Mouse (Mus musculus) heart, postnatal 25 days (tissue): ENCODE results near the gene Ier5. TPM values are rescaled to one million over a fixed set of nuclear protein-coding genes. Genes with fewer than 3 reads are reported as not detected.
A peak's percentile ranks its signal among the peaks of the same experiment; 100 is the strongest.

Source experiments
- DNase-seq: peaks from one replicate; pipeline ENCODE4 v3.0.0; 2022; ENCODE audit warnings: low spot score
- intact Hi-C: fragments of 180-260 bp; cut with DNase I; formaldehyde crosslinking; loops from one replicate; pipeline ENCODE4 v1.15.1; 2025
- total RNA-seq, 2 experiments: library from RNA; stranded (reverse); gene quantifications; 2 replicates each; pipeline ENCODE4 v1.2.3; 2021

Gene Ier5
- total RNA-seq, 2 experiments from 2014 or later: 12.7 to 16.5 TPM

DNA sequence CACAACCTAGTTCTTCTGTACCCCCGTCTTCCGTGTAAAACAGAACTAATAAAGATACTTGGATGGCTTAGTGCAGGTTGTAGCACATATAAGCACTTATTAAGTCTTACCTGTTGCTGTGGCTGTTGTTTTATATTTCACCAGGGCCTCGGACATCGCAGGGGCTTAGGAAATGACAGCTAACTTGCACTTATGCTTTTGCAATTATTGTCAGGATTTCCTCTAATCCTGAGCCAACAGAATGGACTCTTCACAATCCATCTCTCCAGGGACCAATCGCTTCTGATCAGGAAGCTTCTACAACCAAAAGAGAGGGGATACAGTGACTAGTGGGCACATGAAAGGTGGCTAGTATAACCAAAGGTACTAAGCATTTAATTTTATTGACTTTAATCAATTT, 4.6 kb upstream of the Ier5 start:
- DNase-seq: no peak
- intact Hi-C loops: no loop called here

DNA sequence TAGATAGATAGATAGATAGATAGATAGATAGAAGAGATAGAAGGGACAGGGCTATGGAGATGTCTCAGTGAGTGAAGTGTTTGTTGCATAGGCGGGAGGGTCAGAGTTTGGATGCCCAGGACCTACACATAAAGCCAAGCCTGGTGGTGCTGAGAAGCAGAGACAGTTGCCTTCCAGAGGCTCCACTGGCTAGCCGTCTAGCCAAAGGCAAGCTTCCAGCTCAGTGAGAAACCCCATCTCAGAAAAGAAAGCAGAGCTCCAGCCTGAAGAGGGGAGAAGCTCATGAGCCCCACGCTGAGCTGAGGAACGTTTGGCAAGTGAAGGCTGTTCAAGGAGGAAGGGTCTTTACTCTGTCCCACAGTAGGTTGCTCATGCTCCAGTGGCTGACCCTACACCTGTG, 3.2 kb upstream of the Ier5 start:
- intact Hi-C loops: no loop called here
- no peak for DNase-seq

DNA sequence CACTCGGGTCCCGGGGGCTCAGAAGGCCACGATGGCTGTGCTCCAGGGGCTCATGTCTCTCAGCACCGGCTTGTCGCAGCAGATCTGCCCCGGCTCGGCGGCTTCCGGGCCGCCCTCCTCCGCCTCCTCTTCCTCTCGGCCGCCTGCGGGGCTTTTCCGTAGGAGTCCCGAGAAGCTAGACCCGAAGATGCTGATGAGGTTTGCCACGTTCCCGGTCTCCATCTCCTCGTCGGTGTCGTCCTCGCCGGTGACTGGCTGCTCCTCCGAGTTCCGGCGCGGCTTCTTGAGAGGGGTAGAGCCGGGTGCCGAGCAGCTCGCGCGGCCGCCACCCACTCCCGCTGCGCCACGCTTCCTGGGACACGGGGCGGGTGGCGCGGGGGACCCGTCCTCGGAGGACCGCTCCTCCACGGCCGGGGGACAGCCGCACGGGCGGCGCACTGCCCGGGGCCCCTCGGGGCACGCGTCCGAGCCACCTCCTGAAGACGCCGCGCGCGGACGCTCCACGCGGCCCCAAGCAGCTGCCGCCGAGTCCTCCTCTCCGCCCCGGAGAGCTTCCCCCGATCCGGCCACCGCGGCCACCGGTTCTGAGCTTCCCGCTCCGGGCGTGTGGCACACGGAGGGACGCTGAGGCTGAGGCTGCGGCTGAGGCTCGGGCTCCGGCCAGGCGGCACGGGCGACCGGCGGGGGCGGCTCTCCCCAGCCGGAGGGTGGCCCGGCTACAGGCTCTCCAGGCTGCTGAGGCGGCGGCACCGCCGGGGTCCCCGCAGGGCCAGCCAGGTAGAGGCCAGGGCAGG, 753 bp downstream of the Ier5 start:
- peak; percentile 44 for DNase-seq
- intact Hi-C loops: loop anchor here (1.0 to 5.0 kb wide), 4 partner anchors 14 to 59 kb away; partner anchors contain the start of gene Stx6

DNA sequence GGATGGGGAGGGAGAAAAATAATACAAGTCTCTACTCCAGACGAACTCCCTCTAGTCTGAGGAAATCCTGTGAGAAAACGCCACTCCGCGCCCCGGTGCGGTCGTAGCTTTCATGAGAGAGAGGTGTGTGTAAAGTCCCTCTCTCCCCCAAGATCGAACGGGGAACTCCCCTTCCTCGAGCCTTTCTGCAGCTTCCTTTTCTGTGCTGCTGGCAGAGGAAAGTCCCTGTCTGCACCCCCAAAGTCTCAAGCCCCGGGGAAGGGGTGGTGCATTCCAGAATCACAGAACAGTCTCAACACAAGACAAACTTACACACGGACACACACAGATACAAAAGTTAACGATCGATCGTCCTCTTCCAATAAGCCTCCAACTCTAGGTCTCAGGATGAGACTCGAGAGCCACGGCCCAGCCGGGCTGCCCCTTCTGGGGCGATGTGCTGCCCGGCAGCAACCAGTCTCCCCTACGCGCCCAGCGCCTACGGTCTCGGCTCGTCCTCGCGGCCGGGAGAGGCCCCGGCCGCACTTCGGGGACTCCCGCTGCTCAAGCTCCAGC, 1.4 kb downstream of the Ier5 start:
- no peak for DNase-seq
- intact Hi-C loops: loop anchor here (1.0 to 5.0 kb wide), 4 partner anchors 13 to 59 kb away; partner anchors contain the start of gene Stx6

DNA sequence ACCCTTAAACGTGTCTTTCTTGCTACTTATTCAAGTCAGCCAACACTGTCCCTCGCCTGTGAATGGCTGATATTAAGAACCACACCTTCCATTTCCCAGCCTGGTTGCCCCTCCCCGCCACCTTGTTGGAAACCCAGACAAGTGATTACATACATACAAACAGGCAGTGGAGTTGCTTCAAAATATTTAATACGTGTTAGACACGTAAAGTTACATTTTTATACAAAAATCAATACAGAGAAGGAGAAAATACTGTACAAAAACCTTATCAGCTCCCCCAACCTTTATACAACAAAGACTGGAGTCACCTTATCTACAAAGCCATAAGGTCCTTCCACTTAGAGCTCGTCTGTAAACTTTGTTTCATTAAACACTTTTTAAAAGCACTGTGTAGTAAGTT, 2.1 kb downstream of the Ier5 start:
- no peak for DNase-seq
- intact Hi-C loops: loop anchor here (5.0 kb wide), 1 partner anchor 60 kb away; the partner anchor contains the start of gene Stx6

DNA sequence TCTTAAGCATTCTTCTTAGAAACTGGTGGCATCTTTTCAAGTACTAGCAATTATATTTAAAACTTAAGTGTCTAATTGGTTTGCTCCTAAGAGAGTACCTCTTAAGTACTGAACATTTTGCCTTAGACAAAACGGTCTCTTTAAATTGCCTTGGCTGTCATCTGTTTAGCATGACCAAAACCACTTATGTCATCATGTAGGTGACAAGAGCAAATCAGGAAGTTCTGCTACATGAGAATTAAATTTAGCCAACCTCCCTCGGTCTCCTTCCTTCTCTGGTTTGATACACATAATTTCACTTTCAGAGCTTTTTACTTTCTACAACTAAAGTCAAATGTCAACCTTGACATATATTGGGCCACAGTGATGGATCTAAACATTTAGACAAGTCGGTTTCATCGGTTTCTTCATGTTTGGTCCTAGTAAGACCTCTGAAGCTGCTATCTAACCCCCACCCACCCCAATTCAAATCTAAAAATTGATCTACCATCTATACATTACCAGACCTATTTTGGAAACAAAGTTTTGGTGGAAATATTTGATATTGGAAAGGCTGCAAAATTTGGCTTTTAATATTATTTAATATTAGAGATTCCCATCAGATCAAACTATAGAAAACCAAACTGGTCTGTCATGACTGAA, 2.7 kb downstream of the Ier5 start:
- no peak for DNase-seq
- intact Hi-C loops: loop anchor here (5.0 kb wide), 1 partner anchor 61 kb away; the partner anchor contains the start of gene Stx6

DNA sequence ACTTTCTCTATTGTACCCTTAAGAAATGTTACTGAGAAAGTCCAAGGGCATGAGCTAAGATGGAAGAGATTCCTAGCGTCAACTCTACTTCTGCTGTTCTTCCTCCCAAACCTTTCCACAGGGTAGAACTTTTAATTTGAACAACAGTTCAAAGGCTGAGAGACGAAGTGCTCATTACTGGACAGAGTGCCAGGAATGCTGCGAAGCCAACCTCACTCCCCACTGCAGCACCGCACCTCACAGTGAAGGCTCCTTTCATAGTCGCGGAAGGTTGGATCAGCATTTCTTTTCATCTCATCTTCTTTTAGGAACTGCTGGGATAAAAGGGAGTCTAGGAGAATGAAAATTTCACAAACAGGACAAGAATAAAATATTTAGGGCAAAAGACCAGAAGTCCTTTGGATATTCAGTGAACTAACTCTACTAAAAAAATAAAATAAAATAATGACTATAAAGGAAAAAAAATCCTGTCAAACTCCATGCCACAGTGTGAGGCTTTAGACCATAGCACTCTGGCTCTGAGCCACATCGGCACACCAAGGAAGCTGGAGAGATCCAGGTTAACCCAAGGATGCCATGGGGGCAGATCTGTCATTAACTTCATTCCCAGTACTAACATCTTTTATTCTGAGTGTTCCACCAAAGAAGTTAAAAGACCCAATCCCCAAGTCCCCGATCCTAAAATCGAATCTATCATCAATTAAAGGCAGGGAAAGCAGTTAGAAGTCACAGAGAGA, 5.3 kb downstream of the Ier5 start:
- intact Hi-C loops: no loop called here
- no peak for DNase-seq

DNA sequence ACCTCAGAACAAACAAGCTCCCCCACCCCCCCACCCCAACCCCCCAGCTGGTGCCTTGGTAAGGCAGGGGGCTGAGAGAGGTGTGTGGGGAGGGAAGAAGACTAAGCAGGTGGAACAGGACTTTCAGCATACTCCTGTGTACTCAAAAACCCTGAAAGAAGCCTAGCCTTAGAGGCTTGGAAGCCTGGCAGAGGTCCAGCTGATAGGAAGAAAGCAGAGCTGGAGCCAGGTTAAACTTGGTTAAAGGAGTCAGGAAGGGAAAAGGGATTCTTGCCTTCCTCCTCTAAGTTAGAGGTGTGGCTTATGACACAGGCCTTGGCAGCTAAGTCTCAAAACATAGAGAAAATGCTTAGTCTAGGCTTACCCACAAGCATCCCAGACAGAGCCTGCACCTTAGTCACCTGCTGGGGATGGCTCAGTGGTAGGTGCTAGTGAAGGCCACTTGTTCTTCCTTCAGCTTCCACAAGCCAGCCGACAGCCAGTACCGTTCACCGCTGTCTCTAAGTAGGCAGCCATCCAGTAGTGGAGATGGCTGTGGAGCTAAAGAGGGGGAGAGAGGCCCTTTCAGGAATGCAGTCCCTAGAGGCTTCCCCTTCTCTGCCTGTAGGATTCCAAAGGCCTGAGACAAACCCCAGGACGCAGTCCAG, 6.2 kb downstream of the Ier5 start:
- no peak for DNase-seq
- intact Hi-C loops: no loop called here

DNA sequence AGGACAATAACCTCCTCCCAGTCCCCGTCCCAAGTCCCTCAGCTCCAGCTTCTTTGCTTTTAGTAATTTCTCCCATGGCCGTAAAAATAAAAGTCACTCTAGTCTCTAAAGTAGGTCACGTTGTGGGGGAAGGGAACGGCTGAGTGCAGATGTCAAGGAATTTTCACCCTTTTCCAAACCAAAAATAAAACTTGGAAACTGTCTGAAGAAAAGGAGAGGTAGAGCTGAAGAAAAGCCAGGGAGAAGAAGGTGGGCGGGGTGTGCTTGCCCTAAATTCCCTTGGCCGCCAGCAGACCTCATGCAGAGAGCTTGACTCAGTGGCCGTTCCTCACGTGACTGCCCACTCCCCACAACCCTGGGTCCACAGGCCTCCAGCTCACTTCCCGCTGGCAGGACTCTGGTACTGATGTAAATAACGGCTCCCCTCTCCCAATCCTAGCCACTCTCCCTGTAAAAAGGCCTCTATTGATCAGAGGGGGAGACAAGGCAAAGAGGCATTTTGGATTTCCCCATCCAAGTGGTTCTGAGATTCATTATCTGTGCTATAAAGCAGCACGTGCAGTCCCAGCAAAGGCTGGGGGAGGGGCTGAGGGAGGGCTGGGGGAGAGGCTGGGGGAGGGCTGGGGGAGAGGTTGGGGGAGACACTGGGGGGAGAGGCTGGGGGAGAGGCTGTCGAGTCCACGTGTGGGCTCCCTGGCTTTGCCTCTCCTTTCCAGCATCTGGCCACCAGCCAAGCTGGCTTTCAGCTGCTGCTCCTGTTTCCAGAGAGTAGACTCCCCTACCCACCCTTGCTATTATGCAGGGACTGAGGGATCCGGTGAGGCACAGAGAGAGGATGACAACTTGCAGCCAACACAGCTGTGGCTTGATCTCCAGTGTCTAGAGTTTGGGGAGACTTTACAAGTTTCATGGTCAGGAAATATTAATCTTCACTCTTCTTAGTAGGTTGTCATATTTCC, 7.3 kb downstream of the Ier5 start:
- DNase-seq: no peak
- intact Hi-C loops: no loop called here

DNA sequence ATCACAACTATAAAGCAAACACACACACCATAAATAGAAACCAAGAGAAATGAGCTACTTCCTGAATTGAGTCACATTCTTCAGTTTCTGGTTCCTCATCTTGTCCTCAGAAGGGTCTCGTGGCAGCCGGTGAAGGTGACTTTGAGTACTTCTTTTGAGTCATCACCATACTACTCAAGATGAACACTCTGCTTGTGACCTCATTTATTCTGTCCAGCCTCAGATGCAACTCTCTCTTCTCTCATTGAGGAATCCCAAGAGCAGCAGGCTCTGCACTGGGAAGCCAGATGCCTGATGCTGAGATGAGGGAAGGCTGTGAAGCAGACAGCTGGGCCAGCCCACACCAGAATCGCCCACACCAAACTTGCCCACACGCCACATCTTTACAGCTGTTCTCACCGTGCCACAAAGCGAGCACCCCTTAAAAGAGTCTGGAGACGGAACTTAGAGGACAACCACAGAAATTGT, 8.0 kb downstream of the Ier5 start:
- intact Hi-C loops: no loop called here
- DNase-seq: no peak

DNA sequence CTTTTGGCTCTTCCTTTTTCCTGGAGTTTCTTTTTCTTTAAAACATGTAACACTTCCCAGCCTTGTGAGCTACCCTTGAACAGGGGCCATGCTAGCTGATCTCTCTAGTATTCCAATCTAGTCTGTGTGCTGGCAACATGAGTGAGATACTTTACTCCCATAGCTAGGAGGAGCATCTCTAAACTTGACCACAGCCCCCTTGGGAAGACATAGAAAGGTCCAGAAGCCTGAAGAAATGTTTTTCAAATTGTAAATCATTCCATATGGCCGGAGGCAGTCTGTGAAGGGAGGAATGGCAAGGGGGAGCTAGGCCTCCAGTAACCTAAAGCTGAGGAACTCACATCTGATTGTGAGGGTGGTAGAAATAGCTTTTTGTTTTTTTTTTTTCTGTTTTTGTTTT, 8.7 kb downstream of the Ier5 start:
- no peak for DNase-seq
- intact Hi-C loops: no loop called here

DNA sequence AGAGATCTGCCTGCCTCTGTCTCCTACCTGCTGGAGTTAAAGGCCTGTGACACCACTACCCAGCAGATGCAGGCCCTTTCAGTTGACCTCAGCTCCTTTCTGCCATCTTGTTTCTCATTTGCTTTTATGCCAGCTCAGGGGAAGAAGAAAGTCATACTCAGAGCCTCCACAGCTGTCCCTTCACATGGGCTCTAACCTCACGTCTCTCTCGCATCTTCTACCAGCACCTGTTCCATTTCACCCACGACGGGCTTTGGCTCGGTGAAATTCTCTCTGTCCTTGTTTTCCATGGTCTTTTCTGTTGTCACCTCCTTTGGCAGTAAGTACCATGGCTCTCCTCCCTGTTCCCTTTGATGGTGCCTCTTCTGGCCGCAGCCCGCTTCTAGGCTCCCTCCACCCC, 9.1 kb downstream of the Ier5 start:
- no peak for DNase-seq
- intact Hi-C loops: no loop called here

DNA sequence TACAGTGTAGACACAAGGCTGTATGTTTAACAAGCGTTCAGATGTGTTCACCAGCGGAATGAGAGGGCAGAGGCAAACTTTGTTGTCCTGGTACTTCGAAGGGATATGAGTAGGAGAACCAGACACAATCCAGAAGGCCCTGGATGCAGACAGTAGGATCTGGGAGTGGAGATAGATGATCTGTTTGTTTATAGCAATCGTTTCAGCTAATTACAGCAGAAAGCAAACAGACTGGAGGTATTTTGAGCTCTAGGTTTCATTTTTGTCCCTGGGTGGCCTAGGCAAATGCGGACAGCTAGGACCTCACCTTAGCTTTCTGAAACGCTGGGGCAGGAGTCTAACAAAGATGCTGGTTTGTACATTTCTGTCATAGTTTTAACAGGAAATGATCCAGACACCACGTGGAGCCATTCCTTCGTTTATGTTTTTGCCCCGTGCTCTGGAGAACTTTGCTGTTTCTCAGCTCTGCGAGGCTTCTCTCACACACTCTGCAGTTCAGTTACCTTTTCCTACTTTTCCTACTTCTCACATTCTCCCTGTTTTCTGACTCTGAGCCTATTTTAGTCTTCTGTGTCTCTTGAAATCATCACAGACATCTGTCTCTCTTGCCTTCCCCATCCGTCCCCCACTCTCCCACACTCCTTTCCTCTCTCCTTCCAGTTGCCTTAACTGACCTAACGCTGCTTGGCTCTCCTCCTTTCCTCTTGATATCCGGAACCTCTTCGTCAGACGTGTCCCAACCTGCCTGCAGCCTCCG, 10.4 kb downstream of the Ier5 start:
- no peak for DNase-seq
- intact Hi-C loops: no loop called here

DNA sequence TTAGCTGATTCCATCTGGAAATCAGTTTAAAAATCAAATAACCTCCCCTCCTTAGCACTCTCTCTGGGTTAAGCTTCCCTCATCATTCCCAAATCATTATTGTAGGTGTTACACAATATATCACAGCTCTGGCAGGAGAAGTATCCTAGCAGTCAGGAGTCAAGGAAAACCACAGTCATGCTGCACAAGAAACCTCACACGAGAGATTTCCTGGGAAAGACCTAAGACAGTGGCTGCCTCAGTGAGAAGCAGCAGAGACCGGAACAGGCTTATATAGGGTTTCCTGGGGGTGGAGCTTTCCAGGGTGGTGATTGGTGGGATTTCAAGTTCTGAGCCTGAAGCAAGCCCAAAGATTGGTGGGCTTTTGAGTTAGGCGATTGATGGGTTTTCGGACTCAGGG, 11.4 kb downstream of the Ier5 start:
- DNase-seq: no peak
- intact Hi-C loops: no loop called here

DNA sequence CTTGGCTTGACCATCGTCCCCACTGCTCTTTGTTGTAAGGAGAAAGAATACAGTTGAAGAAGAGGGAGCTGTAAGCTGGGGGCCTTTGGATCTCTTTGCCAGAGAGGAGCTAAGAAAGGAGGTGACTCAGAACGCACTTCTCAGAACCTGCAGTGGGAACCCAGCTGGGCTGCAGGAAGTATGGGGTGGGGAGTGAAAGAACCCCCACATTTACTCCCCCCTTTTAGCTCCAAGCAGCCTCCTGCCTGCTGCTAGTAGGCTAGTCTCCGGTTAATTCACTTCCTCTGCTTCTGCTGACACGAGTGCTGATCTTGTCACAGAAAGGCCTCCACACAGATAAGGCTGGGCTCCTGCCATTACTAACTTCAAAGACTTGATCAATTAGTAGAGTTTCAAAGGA, 12.5 kb downstream of the Ier5 start:
- intact Hi-C loops: no loop called here
- DNase-seq: no peak

DNA sequence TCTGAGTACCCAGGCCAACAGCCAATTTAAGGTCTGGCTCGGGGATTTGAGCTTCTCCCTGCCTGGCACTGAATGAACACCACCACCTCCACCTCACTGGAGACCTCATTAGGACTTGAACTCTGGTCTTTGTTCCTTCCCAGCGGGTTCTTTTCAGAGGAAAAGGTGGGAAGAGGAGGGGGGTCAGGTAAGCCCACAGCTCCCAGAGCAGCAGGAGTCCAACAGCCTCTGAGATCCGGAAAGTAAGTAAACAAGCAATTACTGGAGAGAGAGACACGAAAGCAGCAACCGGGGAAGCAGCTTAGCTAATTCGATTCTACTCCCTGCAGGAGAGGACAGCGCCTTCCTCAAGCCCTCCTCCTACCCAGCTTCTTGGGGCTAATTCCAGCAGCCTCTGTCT, 13.0 kb downstream of the Ier5 start:
- intact Hi-C loops: no loop called here

DNA sequence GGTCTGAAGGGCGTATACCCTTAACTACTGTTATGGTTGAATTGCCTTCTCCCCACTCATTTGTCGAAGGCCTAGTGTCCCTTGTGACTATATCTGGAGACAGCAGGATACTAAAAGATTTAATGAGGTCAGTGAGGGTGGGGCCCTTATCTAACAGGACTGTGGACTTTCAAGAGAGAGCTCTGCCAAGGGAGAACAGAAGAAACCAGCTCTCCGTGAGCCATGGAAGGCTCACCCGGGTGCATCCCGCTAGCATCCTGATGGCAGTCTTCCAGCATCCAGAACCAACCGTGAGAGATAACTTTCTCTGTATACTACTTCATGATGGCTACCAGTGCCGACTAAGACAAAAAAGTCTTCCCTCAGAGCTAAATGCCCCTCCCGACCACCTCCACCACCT, 14.6 kb downstream of the Ier5 start:
- DNase-seq: no peak
- intact Hi-C loops: loop anchor here (2.0 kb wide), 1 partner anchor 14 kb away; the partner anchor contains the start of gene Ier5

More for the DNA sequence above, 13.0 kb downstream of the Ier5 start:
- no peak for DNase-seq
